Mouse (Mus musculus) WW6 (cell line): ENCODE data around the gene Pard3b.

ENCODE experiments used
- DNase-seq: peaks from one replicate; pipeline ENCODE4 v3.0.0-alpha.2; 2013; ENCODE audit warnings: low read depth, low spot score

The Pard3b gene

DNA sequence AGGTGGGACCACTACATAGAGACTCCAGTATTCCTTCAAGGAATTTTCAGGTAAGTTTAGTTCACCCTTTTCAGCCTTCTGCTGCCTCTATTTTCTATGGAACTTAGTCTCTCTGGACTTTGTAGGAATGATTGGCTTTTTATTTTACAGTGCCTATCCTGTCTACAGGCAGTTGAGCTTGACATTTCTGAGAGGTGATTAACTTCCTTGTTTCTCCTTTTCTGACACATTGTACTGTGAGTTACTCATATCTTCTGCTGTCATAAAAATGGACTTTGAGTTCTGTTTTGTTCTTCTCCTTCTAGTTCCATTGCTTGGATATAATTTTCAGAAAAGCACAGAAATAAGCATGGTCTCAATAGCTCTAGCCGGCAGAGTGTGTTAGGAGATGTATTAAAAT lies 112.4 kb downstream of the Pard3b start:
- no peak for DNase-seq

DNA sequence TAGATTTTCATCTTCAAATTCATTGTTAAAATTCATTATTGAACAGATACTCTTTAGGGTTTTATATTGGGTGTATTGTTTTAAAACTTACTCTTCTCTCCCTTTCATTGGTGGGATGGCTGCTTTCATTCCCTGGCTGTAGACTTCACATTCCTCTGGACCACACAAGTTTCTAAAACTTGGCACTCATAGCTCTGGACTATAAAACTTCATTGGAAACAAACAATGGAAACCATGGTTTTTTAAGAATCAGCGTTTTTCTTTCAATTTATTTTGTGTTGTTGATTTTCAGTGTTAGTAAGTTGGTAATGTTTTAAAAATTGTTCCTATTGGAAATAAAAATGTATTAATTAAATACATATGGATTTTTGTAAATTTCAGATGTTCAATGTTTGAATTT lies 118.1 kb downstream of the Pard3b start:
- no peak for DNase-seq

DNA sequence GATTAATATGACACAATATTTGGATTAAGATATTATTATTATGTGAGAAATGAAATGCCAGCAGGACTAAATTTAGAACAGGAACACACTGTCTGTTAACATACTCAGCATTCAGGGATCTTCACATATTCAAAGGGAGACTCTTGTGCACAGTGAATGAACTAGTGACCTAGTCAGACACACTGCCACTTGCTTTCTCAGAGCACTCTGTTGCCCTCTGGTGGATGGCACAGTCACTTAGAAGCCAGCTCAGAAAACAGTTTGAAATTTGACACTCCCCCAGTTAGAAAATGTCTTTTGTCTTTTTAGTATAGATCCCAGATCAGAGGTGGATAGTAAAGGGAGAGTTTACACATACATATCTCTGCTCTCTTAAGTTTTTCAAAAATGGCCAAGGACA lies 132.6 kb downstream of the Pard3b start:
- peak; percentile 3 for DNase-seq

DNA sequence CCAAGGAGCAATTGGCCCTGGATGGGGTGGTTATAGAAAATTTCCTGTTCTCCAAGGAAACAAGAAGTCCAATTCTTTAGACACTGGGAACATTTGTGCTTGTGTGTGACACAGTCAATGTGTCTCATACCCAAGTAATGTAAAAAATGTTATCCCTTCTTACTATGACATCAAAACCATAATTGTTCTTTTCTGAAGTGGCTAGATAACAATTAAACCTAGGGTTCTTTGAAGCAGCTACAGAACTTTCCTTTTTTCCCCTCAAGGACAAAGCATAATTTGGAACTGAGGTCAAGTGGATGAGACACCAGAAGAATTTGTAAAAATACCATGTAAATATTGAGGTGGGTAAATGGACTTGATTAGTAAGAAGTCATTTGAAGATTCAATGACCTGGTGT lies 140.1 kb downstream of the Pard3b start:
- DNase-seq, result no peak

DNA sequence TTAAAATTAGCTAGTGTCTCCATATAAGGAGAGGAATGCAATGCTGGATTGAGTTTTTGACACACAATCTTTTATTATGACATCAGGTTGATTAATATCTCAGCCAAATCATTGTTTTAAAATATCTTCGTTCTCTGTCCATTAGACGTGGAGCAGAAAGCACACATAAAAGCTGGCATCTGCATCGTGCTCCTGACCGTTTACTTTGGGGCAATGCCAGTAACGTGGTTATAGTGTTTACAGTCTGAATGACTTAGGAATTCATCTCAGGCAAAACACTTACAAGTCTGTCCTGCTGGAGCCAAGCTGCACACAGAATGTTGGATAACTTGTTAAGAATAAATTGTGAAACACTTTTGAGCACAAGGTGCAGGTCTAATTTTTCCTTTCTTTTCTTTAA lies 141.3 kb downstream of the Pard3b start:
- DNase-seq, result no peak

DNA sequence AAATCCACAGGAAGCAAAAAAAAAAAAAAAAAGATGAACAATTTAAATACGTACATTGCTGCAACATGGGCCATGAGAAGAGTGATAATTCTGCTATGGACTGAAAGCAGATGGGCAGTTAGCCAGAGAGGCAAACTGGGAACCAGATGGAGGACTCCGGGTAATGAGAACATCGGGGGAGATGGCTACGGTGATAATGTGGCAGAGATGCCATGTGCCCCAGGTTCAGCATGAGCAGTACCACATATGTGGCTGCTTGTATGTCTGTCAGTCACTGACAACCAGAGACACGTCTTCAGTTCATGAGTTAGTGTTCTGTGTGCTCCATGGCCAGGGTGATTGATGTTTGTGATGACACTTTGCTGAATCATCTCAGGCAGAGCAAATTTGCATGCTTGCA lies 157.7 kb downstream of the Pard3b start:
- DNase-seq, result no peak

DNA sequence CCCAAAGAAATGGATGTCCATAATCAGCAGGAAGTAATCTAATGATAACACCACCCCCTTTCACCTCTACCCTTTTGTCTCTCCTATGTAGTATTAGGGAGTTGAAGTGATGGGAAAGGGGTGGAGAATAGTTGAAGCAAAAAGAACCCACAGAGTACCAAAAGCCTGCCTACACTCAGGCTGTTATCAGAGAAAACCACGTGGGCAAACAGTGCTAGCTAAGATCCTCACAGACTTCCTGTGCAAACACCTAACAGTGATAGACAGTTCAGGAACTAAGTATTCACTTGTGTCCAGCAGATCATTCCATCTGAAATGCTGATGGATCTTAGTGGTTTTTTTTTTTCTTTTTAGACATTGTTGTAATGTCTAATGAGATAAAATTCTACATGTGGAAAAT lies 181.6 kb downstream of the Pard3b start:
- DNase-seq, result no peak

DNA sequence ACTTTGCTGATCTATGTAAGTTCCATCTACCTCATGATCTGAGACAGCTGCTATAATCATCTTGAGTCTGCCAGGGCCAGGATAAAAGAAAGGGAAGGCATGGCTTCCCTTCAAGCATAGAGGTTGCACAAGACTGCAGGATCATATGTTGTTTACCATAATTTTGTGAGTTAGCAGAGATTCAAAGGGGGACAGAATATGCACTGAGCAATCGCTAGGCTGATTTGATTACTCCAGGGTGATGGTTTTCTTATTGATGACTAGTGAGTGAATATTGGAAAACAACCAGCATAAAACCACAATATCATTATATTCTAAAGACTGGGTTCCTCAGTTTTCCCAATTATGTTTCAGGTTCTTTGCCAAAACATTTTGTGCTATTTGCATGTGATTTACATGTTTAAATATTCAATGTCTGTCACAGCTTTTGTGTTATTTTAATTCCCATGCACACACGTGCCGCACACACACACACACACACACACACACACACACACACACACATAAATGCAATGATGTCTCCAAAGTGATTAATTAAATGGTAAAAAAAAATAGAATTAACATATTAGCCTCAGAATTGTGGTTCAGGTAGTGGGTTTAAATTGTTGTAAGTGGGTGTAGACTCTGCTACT lies 187.1 kb downstream of the Pard3b start:
- no peak for DNase-seq

DNA sequence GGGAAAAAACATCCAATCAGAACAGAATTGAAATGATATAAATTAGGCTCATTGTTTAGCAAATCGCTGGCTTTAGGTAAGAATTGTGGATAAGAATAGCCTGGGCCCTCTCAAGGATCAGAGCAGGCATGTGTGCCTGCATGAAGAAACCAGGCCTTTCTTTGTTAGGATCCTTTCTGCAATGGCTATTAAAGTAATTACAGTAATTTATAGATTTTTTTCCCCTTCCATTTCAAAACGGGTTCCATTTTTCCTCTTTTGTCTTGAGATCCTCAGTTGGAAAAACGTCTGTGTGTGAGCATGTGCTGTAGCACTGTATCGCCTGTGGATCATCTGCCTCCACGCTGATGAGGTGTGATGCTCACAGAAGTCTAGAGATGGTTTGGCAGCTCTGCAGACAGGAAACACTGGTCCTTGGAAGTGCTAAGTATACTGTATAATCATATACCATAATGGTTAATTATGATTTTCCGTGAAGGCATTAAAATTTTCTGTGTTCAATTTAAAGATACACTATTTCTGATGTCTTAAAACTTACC lies 198.5 kb downstream of the Pard3b start:
- no peak for DNase-seq

DNA sequence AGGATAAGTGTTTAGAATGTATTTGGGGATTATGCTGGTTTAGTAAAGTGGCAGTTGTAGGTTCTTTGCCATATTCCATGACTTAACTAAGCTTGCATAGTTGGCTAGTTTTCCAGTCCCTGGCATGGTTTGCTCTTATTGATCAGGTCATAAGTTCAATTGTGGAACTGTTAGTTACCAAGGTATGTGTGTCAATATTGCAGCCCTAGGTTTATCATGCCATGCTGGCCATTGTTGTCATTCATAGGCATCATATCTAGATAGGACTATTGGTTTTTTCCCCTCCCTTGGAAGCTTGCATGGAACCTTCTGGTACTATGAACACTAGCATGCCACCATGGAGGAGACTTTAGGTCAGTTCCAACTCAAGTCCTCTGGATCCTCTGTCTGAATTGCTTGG lies 208.0 kb downstream of the Pard3b start:
- DNase-seq, result no peak

DNA sequence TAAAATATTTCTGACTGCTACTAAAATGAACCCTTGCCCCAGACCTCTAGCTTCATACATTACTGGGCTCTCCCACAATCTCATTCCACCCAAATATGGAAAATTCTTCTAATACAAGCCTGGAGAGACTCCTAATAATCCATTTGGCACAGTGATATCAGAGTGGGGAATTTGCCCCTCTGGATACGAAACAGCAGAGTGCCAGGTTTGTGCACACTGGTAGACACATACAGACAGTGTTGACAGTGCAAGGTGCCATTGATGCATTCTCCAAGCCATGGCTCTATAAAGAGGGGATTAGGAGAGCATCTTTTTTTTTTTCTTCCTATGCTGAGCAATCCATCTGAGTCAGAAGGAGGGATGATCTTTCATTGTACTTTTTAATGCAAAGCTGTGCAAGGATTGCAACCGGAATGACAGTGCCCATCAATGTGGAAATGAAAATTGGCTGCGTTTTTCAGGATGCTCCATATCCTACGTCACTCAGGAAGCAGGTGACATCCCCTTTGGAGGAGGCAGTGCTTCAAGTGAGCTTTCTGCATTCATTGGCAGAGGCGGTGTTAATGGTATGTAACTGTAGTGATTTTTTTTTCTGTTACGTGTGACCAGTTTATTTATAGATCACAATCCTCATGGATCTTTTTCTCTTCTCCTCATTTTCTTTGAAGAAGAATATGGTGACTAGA lies 210.5 kb downstream of the Pard3b start:
- DNase-seq, result no peak

DNA sequence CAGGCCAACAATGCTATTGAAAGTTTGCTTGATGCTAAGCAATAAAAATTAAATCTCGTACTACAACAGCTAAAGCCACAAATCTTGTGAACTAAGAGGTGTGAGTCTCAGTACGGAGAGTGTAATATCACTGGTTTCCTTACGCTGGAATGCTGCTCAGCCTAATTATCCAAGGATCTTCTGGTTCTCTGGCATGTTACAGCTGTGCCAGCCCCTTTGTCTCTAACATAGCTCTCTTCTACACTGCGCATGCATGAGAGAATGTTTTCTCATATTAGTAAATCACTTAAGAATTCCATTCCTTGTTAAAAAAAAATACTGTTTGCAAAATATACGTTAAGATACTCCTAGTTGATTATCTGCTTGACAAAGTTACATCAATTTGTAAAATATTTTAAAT lies 211.8 kb downstream of the Pard3b start:
- no peak for DNase-seq

DNA sequence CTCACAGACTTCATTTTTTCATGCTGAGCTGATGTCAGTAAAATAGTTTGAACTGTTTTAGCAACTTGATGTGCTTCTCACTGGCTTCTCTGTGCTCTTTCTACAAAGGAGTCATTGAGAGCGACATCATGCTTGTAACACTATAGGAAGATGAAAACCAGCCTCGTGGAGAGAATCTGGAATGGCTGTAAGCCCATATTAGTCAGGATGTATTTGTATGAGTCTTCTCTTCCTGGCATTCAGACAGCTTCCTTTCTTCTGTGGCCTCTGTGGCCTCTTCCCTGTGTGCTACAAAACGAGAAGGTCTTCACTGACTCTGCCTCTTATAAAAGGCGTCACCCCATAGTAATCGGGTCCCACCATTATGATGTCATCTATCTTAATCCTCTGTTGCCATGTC lies 212.6 kb downstream of the Pard3b start:
- DNase-seq, result no peak

DNA sequence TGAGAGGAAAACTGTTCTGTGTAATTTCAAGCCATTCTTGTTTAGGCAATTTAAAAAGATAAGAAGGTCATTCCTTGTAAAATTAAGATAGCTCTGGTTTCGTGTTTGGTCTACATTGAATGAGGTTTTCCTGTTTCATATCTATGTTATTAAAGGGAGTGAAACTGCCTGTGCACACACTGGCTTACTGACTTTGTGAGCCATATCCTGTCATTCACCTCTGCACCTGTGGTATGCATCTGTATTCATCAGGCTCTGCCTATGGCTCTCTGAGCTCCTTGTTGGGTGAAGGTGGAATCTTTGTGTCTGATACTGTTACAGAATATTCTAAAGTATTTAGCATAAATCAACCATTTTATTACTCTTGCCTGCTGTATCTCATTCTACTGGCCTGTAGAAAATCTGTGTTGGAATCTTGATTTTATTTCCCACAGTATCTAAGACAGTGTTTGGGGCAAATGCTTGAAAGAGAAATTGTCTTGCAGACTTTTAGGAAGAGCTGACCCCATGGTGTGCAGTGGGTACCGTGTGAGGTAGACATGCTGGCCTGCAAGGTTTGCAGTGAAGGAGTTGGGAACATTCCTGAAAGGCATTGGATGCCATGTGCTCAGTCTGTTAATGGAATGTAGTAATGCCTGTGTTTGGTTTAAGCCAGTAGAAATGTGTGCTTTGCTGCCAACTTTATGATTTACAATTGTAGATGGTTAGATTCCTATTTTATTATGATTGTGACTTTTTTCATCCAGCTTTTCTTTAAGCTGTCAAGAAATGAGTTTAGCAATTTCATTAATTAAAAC lies 228.9 kb downstream of the Pard3b start:
- no peak for DNase-seq

DNA sequence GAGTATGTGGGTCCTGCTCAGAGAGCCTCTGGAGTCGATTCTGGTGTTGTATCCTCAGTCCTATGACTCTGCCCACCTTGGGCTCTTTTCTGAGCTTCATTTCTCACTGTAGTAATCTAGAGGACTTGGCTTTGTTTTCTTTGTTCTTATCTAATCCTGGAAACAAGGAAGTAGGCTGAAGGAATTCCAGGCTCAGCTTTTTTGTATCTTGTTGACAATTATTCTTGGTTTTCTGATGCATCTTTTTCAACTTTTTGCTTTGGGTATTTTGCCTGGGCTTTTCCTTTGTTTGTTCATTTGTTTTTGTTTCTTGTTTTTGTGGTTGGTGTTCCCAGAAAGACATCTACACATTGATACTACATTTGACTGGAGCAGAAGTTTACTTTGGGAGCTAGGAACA lies 236.3 kb downstream of the Pard3b start:
- no peak for DNase-seq

DNA sequence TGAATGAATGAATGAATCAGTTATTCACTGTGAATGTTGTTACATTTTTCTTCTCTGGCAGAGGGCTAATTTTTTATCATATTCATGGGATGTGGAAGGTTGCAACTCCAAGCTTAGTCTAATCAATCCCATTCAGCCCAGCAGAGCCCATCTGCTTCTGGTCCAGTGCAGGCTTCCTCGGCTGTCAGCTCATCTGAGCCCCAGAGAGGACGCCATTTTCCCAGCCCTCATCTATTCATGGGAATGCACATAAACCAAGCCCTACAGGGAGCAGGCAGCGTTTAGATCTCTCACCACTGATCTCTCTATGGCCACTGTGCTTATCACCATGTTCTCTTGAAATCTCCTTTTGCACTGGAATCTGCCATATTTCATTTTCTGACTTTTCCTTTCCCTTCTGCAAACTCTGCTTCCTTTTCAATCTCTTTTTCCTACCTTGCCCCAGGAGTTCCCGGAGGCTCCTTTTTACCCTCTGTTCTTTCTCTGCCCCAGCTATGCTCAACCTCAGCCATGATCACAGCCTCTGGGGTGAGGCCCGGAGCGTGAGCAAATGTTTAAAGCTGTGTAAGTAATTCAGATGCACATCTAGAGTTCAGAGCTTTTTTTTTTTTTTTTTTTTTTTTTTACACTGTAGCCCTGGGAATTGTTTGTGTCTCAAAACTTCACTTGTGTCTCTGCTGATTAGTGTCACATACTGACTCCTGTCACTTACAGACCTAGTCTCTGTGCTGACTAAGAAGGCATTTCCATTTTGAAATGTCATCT lies 241.3 kb downstream of the Pard3b start:
- no peak for DNase-seq

DNA sequence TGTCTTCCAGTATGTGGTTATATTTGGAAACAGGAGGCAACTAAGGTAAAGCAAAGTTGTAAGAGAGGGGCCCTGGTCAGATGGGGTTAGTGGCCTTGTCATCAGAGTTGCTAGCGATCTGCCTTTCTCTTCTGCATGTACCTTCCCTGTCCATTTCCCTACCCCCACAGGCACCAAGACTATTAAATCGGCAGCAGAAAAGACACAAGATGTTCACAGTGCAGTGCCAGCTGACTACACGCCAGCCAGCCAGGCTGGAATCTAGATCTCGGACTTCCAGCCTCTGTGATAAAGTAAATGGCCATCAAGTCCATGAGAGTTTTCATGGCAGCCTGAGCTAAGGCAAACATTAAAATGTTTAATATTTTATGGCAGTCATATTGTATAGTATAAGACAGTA lies 257.4 kb downstream of the Pard3b start:
- no peak for DNase-seq

DNA sequence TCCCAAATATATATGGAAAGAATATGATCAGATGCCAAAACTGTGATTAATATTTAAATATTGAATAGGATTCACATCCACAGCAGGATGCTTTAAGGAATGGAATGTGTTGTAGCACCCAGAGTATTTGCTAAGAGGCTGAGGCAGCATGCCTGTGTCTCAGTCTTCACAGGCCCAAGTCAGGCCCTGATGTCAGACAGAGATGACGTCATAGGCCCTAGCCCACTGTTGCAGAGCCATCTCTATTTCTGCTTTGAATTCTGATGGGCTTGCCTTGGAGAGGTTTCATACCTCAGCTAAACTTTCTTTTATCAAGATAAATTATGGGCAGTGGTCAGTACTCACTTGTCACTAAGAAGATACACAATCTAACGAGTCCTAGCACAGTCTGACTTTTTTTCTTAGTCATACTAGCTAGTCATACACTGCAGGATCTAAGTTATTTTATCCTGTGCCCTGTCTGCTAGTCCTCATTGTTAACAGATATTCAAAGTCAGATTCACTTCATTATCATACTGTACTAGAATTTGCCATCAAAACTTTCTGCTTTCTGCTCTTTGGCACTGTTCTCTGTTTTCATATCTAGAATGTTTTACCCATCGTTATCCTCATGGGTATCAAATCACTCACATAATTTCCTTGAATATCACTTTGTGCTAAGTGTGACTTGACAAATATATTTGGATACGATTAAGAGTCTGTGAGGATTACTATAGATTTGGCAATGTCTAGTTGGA lies 264.8 kb downstream of the Pard3b start:
- no peak for DNase-seq

DNA sequence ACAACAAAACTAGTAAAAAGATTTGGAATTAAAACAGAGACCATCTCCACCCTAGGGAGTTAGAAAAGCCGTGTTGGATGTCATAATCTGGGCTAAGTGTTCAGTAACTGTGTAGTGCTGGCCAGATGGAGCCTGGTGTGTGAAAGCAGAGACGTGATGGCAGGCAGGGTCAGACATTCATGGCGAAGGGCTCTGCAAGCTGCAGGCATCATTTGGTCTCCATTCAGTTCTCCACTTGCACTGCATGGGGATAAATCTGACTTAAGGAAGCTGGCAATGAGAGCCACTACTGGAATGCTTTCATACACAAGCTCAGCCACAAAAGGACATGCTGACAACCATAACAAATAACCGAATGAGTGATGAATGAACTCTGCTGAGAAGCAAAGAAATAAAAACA lies 265.4 kb downstream of the Pard3b start:
- no peak for DNase-seq

DNA sequence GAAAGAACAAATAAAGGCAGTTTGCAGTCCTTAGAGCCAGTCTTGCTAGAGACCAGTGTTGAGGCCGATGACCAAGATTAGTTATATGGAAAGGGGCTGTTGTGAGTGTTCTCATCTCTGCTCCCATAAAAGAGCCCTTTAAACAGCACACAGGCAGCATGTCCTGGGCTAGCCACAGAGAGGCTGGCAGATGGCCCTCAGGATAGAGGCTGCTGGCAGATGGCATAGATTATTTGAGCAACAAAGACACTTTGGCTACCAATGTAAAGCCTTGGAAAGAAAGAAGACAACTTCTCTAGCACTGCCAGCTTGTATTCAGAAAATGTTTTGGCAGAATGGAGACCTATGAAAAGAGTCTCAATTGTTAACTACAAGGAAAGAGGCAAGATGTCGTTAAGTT lies 274.3 kb downstream of the Pard3b start:
- DNase-seq, result no peak

DNA sequence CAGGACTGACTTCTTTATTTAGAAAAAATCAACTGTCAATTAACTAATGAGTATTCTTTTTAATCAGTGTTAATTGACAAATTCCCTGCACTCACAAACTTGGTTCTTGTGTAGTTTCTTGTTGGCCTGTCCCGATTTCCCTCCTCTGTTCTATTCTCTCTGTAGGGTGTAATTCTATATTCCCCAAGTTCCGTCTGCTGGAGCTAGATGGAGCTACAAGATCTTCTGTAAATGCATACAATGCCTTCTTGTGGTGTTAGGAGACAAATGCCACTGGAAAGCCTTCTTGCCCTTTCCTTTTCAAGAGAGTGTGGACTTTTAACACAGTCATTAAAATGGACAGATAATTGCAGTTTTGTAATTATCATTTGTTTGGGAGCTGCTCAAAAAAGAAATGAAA lies 286.3 kb downstream of the Pard3b start:
- no peak for DNase-seq
